Mouse (Mus musculus): ENCODE data around the gene Acvr1b. TPM values are rescaled to one million over a fixed set of nuclear protein-coding genes. Genes with fewer than 3 reads are reported as not detected.

The Acvr1b gene
- polyA plus RNA-seq, 1 experiment from 2014 or later: 5.8 TPM

DNA sequence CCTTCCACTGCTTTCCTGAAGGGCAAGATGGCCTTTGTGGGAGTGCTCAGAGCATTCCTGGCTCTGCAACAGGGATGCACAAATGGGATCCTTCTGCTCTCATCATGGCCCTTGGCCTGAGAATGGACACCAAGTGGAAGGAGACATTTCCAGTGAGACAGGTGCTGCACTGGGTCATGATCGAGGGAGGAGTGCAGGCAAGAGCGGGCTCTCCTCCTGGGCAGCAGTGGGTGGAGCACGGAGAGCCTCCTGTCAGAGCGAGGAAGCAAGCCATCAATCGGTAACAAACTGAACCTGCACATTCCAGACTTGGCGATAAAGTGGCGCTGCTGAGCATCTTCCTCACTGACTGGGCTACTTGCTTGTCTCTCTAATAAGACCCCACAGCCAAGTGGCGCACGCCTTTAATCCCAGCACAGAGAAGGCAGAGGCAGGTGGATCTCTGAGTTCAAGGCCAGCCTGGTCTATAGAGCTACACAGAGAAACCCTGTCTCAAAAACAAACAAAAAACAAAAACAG lies 27.0 kb downstream of the Acvr1b start:
- no peaks in the 10 kb centered on the region for H3K27me3 ChIP-seq
- H3K4me2 ChIP-seq: no peak overlapping the region
- 0 out of 2 replicates have a peak, but pooled peaks cover 4% of the 10 kb centered on the region for H3K4me1 ChIP-seq (replicated peaks)
- peaks cover 69% of the 10 kb centered on the region for H3K36me3 ChIP-seq
- H3K27ac ChIP-seq: no peak overlapping the region
- no peak overlapping the region for H3K4me3 ChIP-seq
- H3K9ac ChIP-seq: no peak overlapping the region
- 96% methylated on average over 9 of the region's 9 CpGs for WGBS
- ATAC-seq (replicated peaks; ENCODE audit: insufficient number of reproducible peaks, insufficient read depth, low FRiP score, low read depth): no peak
- no peaks in the 10 kb centered on the region for H3K9me3 ChIP-seq (replicated peaks)

- Histone ChIP-seq H3K4me3 (no peak overlapping the region), H3K27ac (no peak overlapping the region), H3K36me3 (peaks cover 65% of the 10 kb centered on the region), H3K9me3 (replicated peaks) (no peaks in the 10 kb centered on the region), H3K4me1 (replicated peaks) (0 out of 2 replicates have a peak, but pooled peaks cover 4% of the 10 kb centered on the region), H3K4me2 (no peak overlapping the region), H3K9ac (no peak overlapping the region), H3K27me3 (no peaks in the 10 kb centered on the region)
- WGBS: 96% methylated on average over 3 of the region's 3 CpGs
- no peak for ATAC-seq (replicated peaks; ENCODE audit: insufficient number of reproducible peaks, insufficient read depth, low FRiP score, low read depth)
Observed at GRCm38 (mm10) chr15:101201414-101201813, 27.5 kb downstream of the Acvr1b start.

GRCm38 (mm10) chr15:101203673-101204072 lies 29.8 kb downstream of the Acvr1b start:
- Histone ChIP-seq H3K9me3 (replicated peaks) (no peaks in the 10 kb centered on the region), H3K27ac (no peak overlapping the region), H3K4me1 (replicated peaks) (no peaks in the 10 kb centered on the region), H3K4me3 (no peak overlapping the region), H3K36me3 (peaks cover 64% of the 10 kb centered on the region), H3K9ac (no peak overlapping the region), H3K4me2 (no peak overlapping the region), H3K27me3 (no peaks in the 10 kb centered on the region)
- 76% methylated on average over 4 of the region's 4 CpGs for WGBS
- no peak for ATAC-seq (replicated peaks; ENCODE audit: insufficient number of reproducible peaks, insufficient read depth, low FRiP score, low read depth)

DNA sequence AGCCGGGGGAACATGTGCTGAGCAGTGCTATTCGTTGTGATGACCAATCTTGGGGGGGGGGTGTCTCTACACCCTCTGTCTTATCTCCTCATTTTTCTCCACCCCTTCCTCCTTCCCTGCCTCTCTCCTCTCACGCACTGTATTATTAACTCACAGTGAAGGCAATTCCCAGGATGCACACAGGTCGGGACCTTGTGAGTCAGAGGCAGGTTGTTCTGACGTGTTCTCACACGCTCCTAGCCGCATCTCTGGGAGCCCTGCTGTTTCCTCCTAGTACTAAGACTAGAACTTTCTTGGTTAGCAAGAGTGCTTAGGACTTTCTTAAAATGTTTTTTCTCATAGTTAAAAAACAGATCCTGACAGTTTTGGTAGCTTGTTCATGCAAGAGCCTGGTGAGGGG lies 30.9 kb downstream of the Acvr1b start:
- Histone ChIP-seq H3K4me3 (no peak overlapping the region), H3K27ac (no peak overlapping the region), H3K9me3 (replicated peaks) (no peaks in the 10 kb centered on the region), H3K4me2 (no peak overlapping the region), H3K36me3 (peaks cover 64% of the 10 kb centered on the region), H3K9ac (no peak overlapping the region), H3K27me3 (no peaks in the 10 kb centered on the region), H3K4me1 (replicated peaks) (no peaks in the 10 kb centered on the region)
- WGBS: 75% methylated on average over 7 of the region's 7 CpGs
- no peak for ATAC-seq (replicated peaks; ENCODE audit: insufficient number of reproducible peaks, insufficient read depth, low FRiP score, low read depth)

- Histone ChIP-seq H3K9me3 (replicated peaks) (no peaks in the 10 kb centered on the region), H3K4me1 (replicated peaks) (0 out of 2 replicates have a peak, but pooled peaks cover 5% of the 10 kb centered on the region), H3K27ac (no peak overlapping the region), H3K4me2 (no peak overlapping the region), H3K36me3 (peaks cover 43% of the 10 kb centered on the region), H3K27me3 (no peaks in the 10 kb centered on the region), H3K4me3 (no peak overlapping the region), H3K9ac (no peak overlapping the region)
- WGBS: 69% methylated on average over 6 of the region's 6 CpGs
- ATAC-seq (replicated peaks; ENCODE audit: insufficient number of reproducible peaks, insufficient read depth, low FRiP score, low read depth): 0 out of 2 replicates have a peak, but pooled peaks have one; percentile 15
Observed at GRCm38 (mm10) chr15:101210228-101210627, 36.4 kb downstream of the Acvr1b start.

GRCm38 (mm10) chr15:101210998-101211613 lies 37.2 kb downstream of the Acvr1b start:
- Histone ChIP-seq H3K27me3 (no peaks in the 10 kb centered on the region), H3K27ac (no peak overlapping the region), H3K4me1 (replicated peaks) (0 out of 2 replicates have a peak, but pooled peaks cover 5% of the 10 kb centered on the region), H3K4me2 (no peak overlapping the region), H3K9ac (no peak overlapping the region), H3K36me3 (peaks cover 43% of the 10 kb centered on the region), H3K9me3 (replicated peaks) (no peaks in the 10 kb centered on the region), H3K4me3 (no peak overlapping the region)
- no peak for ATAC-seq (replicated peaks; ENCODE audit: insufficient number of reproducible peaks, insufficient read depth, low FRiP score, low read depth)
- WGBS: 84% methylated on average over 14 of the region's 14 CpGs

DNA sequence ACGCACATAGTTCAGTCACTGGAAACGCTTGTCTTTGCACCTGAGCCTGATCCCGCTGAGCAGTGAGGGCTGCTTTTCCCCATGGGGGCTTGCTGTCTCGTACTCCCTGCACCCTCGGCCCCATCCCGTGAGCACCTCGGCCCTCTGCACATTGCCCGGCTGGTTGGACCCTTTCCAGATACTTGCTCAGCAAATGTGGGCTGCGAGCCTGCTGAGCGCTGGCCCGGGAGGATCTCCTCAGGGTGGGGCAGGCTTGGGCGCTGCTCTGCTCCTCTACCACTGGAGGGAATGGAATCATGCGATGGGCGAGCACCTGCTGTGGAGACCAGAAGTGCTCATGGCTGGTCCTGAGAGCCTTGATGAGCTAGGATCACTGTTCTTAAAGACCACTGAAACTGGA lies 38.6 kb downstream of the Acvr1b start:
- no peak overlapping the region for H3K27ac ChIP-seq
- ATAC-seq (replicated peaks; ENCODE audit: insufficient number of reproducible peaks, insufficient read depth, low FRiP score, low read depth): no peak
- H3K4me1 ChIP-seq (replicated peaks): 0 out of 2 replicates have a peak, but pooled peaks cover 5% of the 10 kb centered on the region
- no peak overlapping the region for H3K9ac ChIP-seq
- no peak overlapping the region for H3K4me3 ChIP-seq
- H3K36me3 ChIP-seq: peaks cover 38% of the 10 kb centered on the region
- H3K9me3 ChIP-seq (replicated peaks): no peaks in the 10 kb centered on the region
- H3K27me3 ChIP-seq: no peaks in the 10 kb centered on the region
- WGBS: 61% methylated on average over 14 of the region's 14 CpGs
- no peak overlapping the region for H3K4me2 ChIP-seq

DNA sequence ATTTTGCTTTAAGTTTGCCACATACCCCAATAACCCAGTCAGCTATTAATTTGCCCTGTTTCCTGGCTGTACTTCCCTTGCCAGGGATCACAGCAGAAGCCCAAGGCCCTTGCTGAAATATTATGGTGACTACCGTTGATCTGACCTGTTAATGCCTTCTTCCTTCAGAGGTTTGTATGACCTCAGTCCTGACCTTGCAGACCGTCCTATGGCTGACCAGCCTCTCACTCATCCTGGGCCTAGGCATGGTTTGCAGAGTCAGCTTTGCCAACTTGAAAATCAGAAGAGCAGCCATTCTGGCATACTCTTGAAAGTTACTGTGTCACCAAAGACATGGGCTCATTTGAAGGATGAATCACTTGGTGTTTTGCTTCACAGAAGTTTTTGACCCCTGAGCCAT lies 41.3 kb downstream of the Acvr1b start:
- H3K9ac ChIP-seq: no peak overlapping the region
- 62% methylated on average over 2 of the region's 2 CpGs for WGBS
- no peak overlapping the region for H3K27ac ChIP-seq
- H3K4me2 ChIP-seq: no peak overlapping the region
- no peaks in the 10 kb centered on the region for H3K9me3 ChIP-seq (replicated peaks)
- H3K4me1 ChIP-seq (replicated peaks): 0 out of 2 replicates have a peak, but pooled peaks cover 5% of the 10 kb centered on the region
- H3K4me3 ChIP-seq: no peak overlapping the region
- H3K36me3 ChIP-seq: peaks cover 29% of the 10 kb centered on the region
- H3K27me3 ChIP-seq: no peaks in the 10 kb centered on the region
- ATAC-seq (replicated peaks; ENCODE audit: insufficient number of reproducible peaks, insufficient read depth, low FRiP score, low read depth): no peak

GRCm38 (mm10) chr15:101216036-101216435 lies 42.2 kb downstream of the Acvr1b start:
- Histone ChIP-seq H3K27me3 (no peaks in the 10 kb centered on the region), H3K9me3 (replicated peaks) (no peaks in the 10 kb centered on the region), H3K27ac (no peak overlapping the region), H3K4me1 (replicated peaks) (peaks cover 5% of the 10 kb centered on the region), H3K4me3 (no peak overlapping the region), H3K4me2 (no peak overlapping the region), H3K9ac (no peak overlapping the region), H3K36me3 (peaks cover 23% of the 10 kb centered on the region)
- ATAC-seq (replicated peaks; ENCODE audit: insufficient number of reproducible peaks, insufficient read depth, low FRiP score, low read depth): no peak
- 75% methylated on average over 4 of the region's 4 CpGs for WGBS

GRCm38 (mm10) chr15:101220905-101221297 lies 47.0 kb downstream of the Acvr1b start:
- 8% methylated on average over 8 of the region's 8 CpGs for WGBS
- ATAC-seq (replicated peaks; ENCODE audit: insufficient number of reproducible peaks, insufficient read depth, low FRiP score, low read depth): no peak

GRCm38 (mm10) chr15:101221298-101222104 lies 47.6 kb downstream of the Acvr1b start:
- Histone ChIP-seq H3K9ac (peak overlapping the region; percentile 5; the same call in 1 of the 2 replicates), H3K27me3 (peaks cover 19% of the 10 kb centered on the region), H3K36me3 (no peaks in the 10 kb centered on the region), H3K4me3 (peak overlapping the region; percentile 44), H3K27ac (no peak overlapping the region; the same call in 1 of the 2 replicates), H3K9me3 (replicated peaks) (no peaks in the 10 kb centered on the region), H3K4me2 (peak overlapping the region; percentile 66), H3K4me1 (replicated peaks) (peaks cover 39% of the 10 kb centered on the region)
- ATAC-seq (replicated peaks; ENCODE audit: insufficient number of reproducible peaks, insufficient read depth, low FRiP score, low read depth): peak; percentile 45; the same call in 1 of the 2 replicates
- 4% methylated on average over 14 of the region's 14 CpGs for WGBS

More at GRCm38 (mm10) chr15:101220905-101221297, 47.0 kb downstream of the Acvr1b start:
- no peak overlapping the region for H3K4me3 ChIP-seq
- H3K9ac ChIP-seq: no peak overlapping the region
- H3K4me1 ChIP-seq (replicated peaks): peaks cover 35% of the 10 kb centered on the region
- peaks cover 19% of the 10 kb centered on the region for H3K27me3 ChIP-seq
- no peak overlapping the region for H3K4me2 ChIP-seq
- no peak overlapping the region for H3K27ac ChIP-seq
- no peaks in the 10 kb centered on the region for H3K36me3 ChIP-seq
- no peaks in the 10 kb centered on the region for H3K9me3 ChIP-seq (replicated peaks)

All from heart, embryonic 15.5 days (tissue).